ENCODE assay signal across 17 mouse cellular contexts in the genomic region with DNA sequence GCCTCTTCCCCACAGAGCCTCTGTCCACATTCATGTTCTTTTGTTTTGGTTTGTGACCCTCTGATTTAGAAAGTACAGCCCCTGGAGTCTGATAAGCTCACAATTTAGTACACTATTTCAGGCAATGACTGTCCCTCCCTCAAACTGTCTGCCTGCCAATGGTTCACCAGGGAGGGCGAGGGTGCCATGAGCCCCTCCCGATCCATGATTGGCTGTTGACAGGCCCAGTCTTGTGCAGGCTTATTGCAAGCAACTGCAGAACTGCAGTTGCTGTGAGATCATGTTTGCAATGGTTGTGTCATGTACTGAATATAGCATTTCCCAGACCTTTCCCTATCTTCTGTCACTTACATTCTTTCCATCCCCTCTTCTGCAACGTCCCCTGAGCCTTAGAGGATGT. TPM values are rescaled to one million over a fixed set of nuclear protein-coding genes. Genes with fewer than 3 reads are reported as not detected.
DNase-seq lines count a peak whose midpoint lies in the region; ATAC-seq lines count a peak whose summit lies in the region.
"Had no signal": no experiment of that assay in that cellular context is flagged by ENCODE, and none has a peak within 500 bp of the region (broad histone marks: within the 10 kb centered on the region; RNA-seq: fewer than 3 reads in every experiment).

No protein-coding gene starts in this region.

- 43% methylated on average over 3 of the region's 3 CpGs for WGBS in heart, embryonic 12.5 days

- H3K27ac ChIP-seq in heart, embryonic 12.5 days (ENCODE audit: poor library complexity, severe bottlenecking): peak overlapping the region; percentile 47; the same call in 1 of the 2 replicates
- H3K27ac ChIP-seq: embryonic facial prominence, embryonic 12.5 days; hindbrain, embryonic 12.5 days; kidney, postnatal 0 days; layer of hippocampus, adult 2 months; limb, embryonic 12.5 days; liver, embryonic 14.5 days had no signal

- H3K27me3 ChIP-seq in heart, embryonic 12.5 days (replicated peaks): no peaks in the 10 kb centered on the region
- H3K27me3 ChIP-seq: embryonic facial prominence, embryonic 12.5 days had no signal

- H3K4me3 ChIP-seq in heart, embryonic 12.5 days: no peak overlapping the region
- H3K4me3 ChIP-seq: embryonic facial prominence, embryonic 12.5 days; hindbrain, embryonic 12.5 days; layer of hippocampus, adult 2 months; limb, embryonic 12.5 days had no signal

- peak; percentile 92 for DNase-seq in heart, adult 11 months
- no peak for DNase-seq in heart, postnatal 36 days
- peak; percentile 17 for DNase-seq in gastrocnemius, postnatal 14 days
- DNase-seq in heart, postnatal 4 days: peak; percentile 37
- no peak for DNase-seq in left cerebral cortex, adult 9 months (ENCODE audit: low spot score in 2 of 2)
- DNase-seq in thymus, postnatal 4 days: no peak
- DNase-seq: midbrain, embryonic 14.5 days had no signal

- intact Hi-C loops in heart, postnatal 36 days (cut with DNase I): no loop called here
- intact Hi-C loops in gastrocnemius, postnatal 14 days (cut with DNase I; ENCODE audit: low total_unique reads): no loop called here

- no peaks in the 10 kb centered on the region for H3K4me1 ChIP-seq in heart, embryonic 12.5 days (replicated peaks)
- H3K4me1 ChIP-seq: embryonic facial prominence, embryonic 12.5 days; hindbrain, embryonic 12.5 days; limb, embryonic 12.5 days had no signal

- no peaks in the 10 kb centered on the region for H3K36me3 ChIP-seq in heart, embryonic 12.5 days
- H3K36me3 ChIP-seq: embryonic facial prominence, embryonic 12.5 days; hindbrain, embryonic 12.5 days; limb, embryonic 12.5 days had no signal

- H3K9me3 ChIP-seq in heart, embryonic 12.5 days (replicated peaks): no peaks in the 10 kb centered on the region
- H3K9me3 ChIP-seq: embryonic facial prominence, embryonic 12.5 days; hindbrain, embryonic 12.5 days; limb, embryonic 12.5 days had no signal

- peak; percentile 73; the same call in 1 of the 2 replicates for ATAC-seq in heart, embryonic 12.5 days (ENCODE audit: insufficient number of reproducible peaks, low FRiP score)
- ATAC-seq: forebrain, embryonic 16.5 days; intestine, embryonic 16.5 days; lung, postnatal 0 days had no signal

- peak overlapping the region; percentile 34; the same call in 1 of the 2 replicates for H3K4me2 ChIP-seq in heart, embryonic 12.5 days
- H3K4me2 ChIP-seq: embryonic facial prominence, embryonic 12.5 days; hindbrain, embryonic 12.5 days; limb, embryonic 12.5 days had no signal

- H3K9ac ChIP-seq in heart, embryonic 12.5 days: no peak overlapping the region
- H3K9ac ChIP-seq: embryonic facial prominence, embryonic 12.5 days; hindbrain, embryonic 12.5 days; limb, embryonic 12.5 days; liver, embryonic 14.5 days had no signal

RNA-seq across cellular contexts. Expression of a gene that starts 12.4 kb away (rescaled TPM):
- 10 to 100 TPM; 34.2 to 41.0 TPM for total RNA-seq in heart, postnatal 36 days (2021)
- total RNA-seq in gastrocnemius, postnatal 14 days (2021): 10 to 100 TPM; 58.8 to 78.0 TPM
- 6.1 and 6.4 TPM in 2 replicates for polyA plus RNA-seq in heart, embryonic 12.5 days (2016; fragmentation: Nextera tagmentation; extraction: Ambion mirVana)
- 10 to 100 TPM; 73.5 to 87.4 TPM for total RNA-seq in heart, postnatal 4 days (2021)

Comparison
In these comparisons a context has a peak if more than half of its experiments do, and no peak if none do; other contexts are left out.
1. DNase-seq: peak in heart, adult 11 months (single experiment), gastrocnemius, postnatal 14 days (single experiment) and heart, postnatal 4 days (single experiment); none in heart, postnatal 36 days (0 of 2), left cerebral cortex, adult 9 months (0 of 2) and thymus, postnatal 4 days (single experiment).